Mouse (Mus musculus): ENCODE data around the gene 1700013H16Rik. TPM values are rescaled to one million over a fixed set of nuclear protein-coding genes. Genes with fewer than 3 reads are reported as not detected.
"Not testable (repeated sequence)": the region's sequence is repeated elsewhere in the genome, so short reads cannot be mapped to it uniquely, and the experiment has no call there.

The 1700013H16Rik gene
- not detected in 2 replicates for polyA plus RNA-seq (2012; rRNA removed)

GRCm38 (mm10) chrX:53757736-53758135, at the start of gene 1700013H16Rik:
1700013H16Rik (minus strand) TSS chrX:53757831.
- no peaks in the 10 kb centered on the region for H3K4me1 ChIP-seq (ENCODE audit: control insufficient read depth, insufficient read depth, insufficient read length)
- no peaks in the 10 kb centered on the region for H3K36me3 ChIP-seq (ENCODE audit: control insufficient read depth, insufficient read depth, low read length)
- no peak within 1 kb of the TSS for H3K27ac ChIP-seq (ENCODE audit: insufficient read depth, low read length)
- DNase-seq (ENCODE audit: low read depth in 1 of 2, low spot score in 2 of 2) = no peak
- H3K4me3 ChIP-seq (ENCODE audit: extremely low read depth, insufficient read depth, insufficient read length) = no peak within 1 kb of the TSS
- no peaks in the 10 kb centered on the region for H3K27me3 ChIP-seq (ENCODE audit: control insufficient read depth, insufficient read depth, low read length)
- WGBS = 90% methylated on average over 16 of the region's 16 CpGs
- no peak for TF ChIP-seq POLR2A (IDR thresholded peaks at IDR 0.05; ENCODE audit: low read depth, low read length)
- no peak for TF ChIP-seq CTCF (IDR thresholded peaks at IDR 0.05; ENCODE audit: extremely low read depth, insufficient read depth, insufficient read length, insufficient replicate concordance)

- no peak for DNase-seq (ENCODE audit: low read depth in 1 of 2, low spot score in 2 of 2)
- H3K4me3 ChIP-seq (ENCODE audit: extremely low read depth, insufficient read depth, insufficient read length) = no peak overlapping the region
- no peaks in the 10 kb centered on the region for H3K4me1 ChIP-seq (ENCODE audit: control insufficient read depth, insufficient read depth, insufficient read length)
- no peaks in the 10 kb centered on the region for H3K36me3 ChIP-seq (ENCODE audit: control insufficient read depth, insufficient read depth, low read length)
- H3K27ac ChIP-seq (ENCODE audit: insufficient read depth, low read length) = no peak overlapping the region
- WGBS = 52% methylated on average over 3 of the region's 3 CpGs
- H3K27me3 ChIP-seq (ENCODE audit: control insufficient read depth, insufficient read depth, low read length) = no peaks in the 10 kb centered on the region
- TF ChIP-seq POLR2A (IDR thresholded peaks at IDR 0.05; ENCODE audit: low read depth, low read length) (no peak), CTCF (IDR thresholded peaks at IDR 0.05; ENCODE audit: extremely low read depth, insufficient read depth, insufficient read length, insufficient replicate concordance) (no peak)
Measured at GRCm38 (mm10) chrX:53799074-53799473, 41.4 kb upstream of the 1700013H16Rik start.

DNA sequence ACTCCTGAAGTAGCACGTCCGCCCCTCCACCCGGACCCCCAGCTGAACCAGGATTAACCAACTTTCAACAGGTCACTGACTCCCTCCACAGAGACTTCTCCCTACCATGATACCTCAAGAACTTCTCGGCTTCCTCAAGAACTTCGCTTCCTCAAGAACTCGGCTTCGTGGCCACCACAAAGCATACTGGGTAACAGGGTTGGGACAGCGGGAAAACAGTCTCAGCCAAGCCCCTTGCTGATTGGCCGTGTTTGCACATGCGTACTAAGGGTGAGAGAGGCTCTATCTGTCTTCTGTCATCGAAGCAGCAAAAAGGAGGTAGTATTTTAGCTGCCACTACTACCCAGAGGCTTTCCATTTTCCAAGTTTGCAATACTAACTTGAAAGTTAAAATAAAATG, 39.9 kb upstream of the 1700013H16Rik start, which contains the start of gene Xlr:
Gene Xlr (minus strand): TSS at position 188 of the 400 bp plus-strand sequence.
- H3K36me3 ChIP-seq (ENCODE audit: control insufficient read depth, insufficient read depth, low read length); H3K27ac ChIP-seq (ENCODE audit: insufficient read depth, low read length); DNase-seq (ENCODE audit: low read depth in 1 of 2, low spot score in 2 of 2); H3K4me3 ChIP-seq (ENCODE audit: extremely low read depth, insufficient read depth, insufficient read length); H3K4me1 ChIP-seq (ENCODE audit: control insufficient read depth, insufficient read depth, insufficient read length); H3K27me3 ChIP-seq (ENCODE audit: control insufficient read depth, insufficient read depth, low read length): not testable (repeated sequence)
- 82% methylated on average over 11 of the region's 11 CpGs for WGBS

GRCm38 (mm10) chrX:53776276-53776675, 18.6 kb upstream of the 1700013H16Rik start, which contains the start of gene Zfp36l3:
Zfp36l3 (minus strand) TSS chrX:53776394.
- 90% methylated on average over 12 of the region's 12 CpGs for WGBS
- H3K27me3 ChIP-seq (ENCODE audit: control insufficient read depth, insufficient read depth, low read length) = no peaks in the 10 kb centered on the region
- no peak for DNase-seq (ENCODE audit: low read depth in 1 of 2, low spot score in 2 of 2)
- H3K27ac ChIP-seq (ENCODE audit: insufficient read depth, low read length) = no peak within 1 kb of the TSS
- no peak for TF ChIP-seq POLR2A (IDR thresholded peaks at IDR 0.05; ENCODE audit: low read depth, low read length)
- no peak within 1 kb of the TSS for H3K4me3 ChIP-seq (ENCODE audit: extremely low read depth, insufficient read depth, insufficient read length)
- no peaks in the 10 kb centered on the region for H3K4me1 ChIP-seq (ENCODE audit: control insufficient read depth, insufficient read depth, insufficient read length)
- no peaks in the 10 kb centered on the region for H3K36me3 ChIP-seq (ENCODE audit: control insufficient read depth, insufficient read depth, low read length)

- TF ChIP-seq CTCF (IDR thresholded peaks at IDR 0.05; ENCODE audit: extremely low read depth, insufficient read depth, insufficient read length, insufficient replicate concordance) = no peak
- TF ChIP-seq POLR2A (IDR thresholded peaks at IDR 0.05; ENCODE audit: low read depth, low read length) = no peak
- no peak overlapping the region for H3K4me3 ChIP-seq (ENCODE audit: extremely low read depth, insufficient read depth, insufficient read length)
- H3K36me3 ChIP-seq (ENCODE audit: control insufficient read depth, insufficient read depth, low read length) = no peaks in the 10 kb centered on the region
- no peak for DNase-seq (ENCODE audit: low read depth in 1 of 2, low spot score in 2 of 2)
- no peaks in the 10 kb centered on the region for H3K4me1 ChIP-seq (ENCODE audit: control insufficient read depth, insufficient read depth, insufficient read length)
- no peak overlapping the region for H3K27ac ChIP-seq (ENCODE audit: insufficient read depth, low read length)
- H3K27me3 ChIP-seq (ENCODE audit: control insufficient read depth, insufficient read depth, low read length) = no peaks in the 10 kb centered on the region
- WGBS = 80% methylated on average over 1 of the region's 1 CpGs
Measured at GRCm38 (mm10) chrX:53752851-53753250, 4.8 kb downstream of the 1700013H16Rik start.

DNA sequence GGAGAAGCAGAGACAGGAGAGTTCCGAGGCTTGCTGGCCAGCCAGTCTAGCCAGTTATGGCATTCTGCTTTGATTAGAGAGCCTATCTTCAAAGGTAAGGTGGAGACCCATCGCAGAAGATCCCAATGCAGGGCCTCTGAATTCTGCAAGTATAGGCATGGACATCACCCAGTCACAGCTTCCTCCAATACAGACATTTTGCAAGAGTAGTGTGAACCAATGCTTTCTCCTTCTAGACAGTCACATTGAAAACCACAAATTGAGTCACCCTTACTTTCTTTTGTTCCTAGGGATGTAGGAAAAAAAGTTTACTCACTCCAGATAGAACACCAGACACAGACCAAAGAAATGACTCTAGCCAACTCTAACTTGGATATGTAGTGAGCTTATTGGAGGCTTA, 28.7 kb downstream of the 1700013H16Rik start:
- DNase-seq (ENCODE audit: low read depth in 1 of 2, low spot score in 2 of 2) = no peak
- WGBS = 77% methylated on average over 2 of the region's 2 CpGs
- Histone ChIP-seq H3K27ac (ENCODE audit: insufficient read depth, low read length) (no peak overlapping the region), H3K36me3 (ENCODE audit: control insufficient read depth, insufficient read depth, low read length) (no peaks in the 10 kb centered on the region), H3K4me1 (ENCODE audit: control insufficient read depth, insufficient read depth, insufficient read length) (no peaks in the 10 kb centered on the region), H3K27me3 (ENCODE audit: control insufficient read depth, insufficient read depth, low read length) (no peaks in the 10 kb centered on the region), H3K4me3 (ENCODE audit: extremely low read depth, insufficient read depth, insufficient read length) (no peak overlapping the region)
- TF ChIP-seq POLR2A (IDR thresholded peaks at IDR 0.05; ENCODE audit: low read depth, low read length) (no peak), CTCF (IDR thresholded peaks at IDR 0.05; ENCODE audit: extremely low read depth, insufficient read depth, insufficient read length, insufficient replicate concordance) (no peak)

GRCm38 (mm10) chrX:53724596-53724995, 33.0 kb downstream of the 1700013H16Rik start, which contains the start of gene 4930502E18Rik:
4930502E18Rik (plus strand) TSS chrX:53724826.
- no peak for DNase-seq (ENCODE audit: low read depth in 1 of 2, low spot score in 2 of 2)
- Histone ChIP-seq H3K27me3 (ENCODE audit: control insufficient read depth, insufficient read depth, low read length) (no peaks in the 10 kb centered on the region), H3K4me1 (ENCODE audit: control insufficient read depth, insufficient read depth, insufficient read length) (no peaks in the 10 kb centered on the region), H3K36me3 (ENCODE audit: control insufficient read depth, insufficient read depth, low read length) (no peaks in the 10 kb centered on the region), H3K4me3 (ENCODE audit: extremely low read depth, insufficient read depth, insufficient read length) (no peak within 1 kb of the TSS), H3K27ac (ENCODE audit: insufficient read depth, low read length) (no peak within 1 kb of the TSS)
- 83% methylated on average over 11 of the region's 11 CpGs for WGBS
- TF ChIP-seq POLR2A (IDR thresholded peaks at IDR 0.05; ENCODE audit: low read depth, low read length) (no peak), CTCF (IDR thresholded peaks at IDR 0.05; ENCODE audit: extremely low read depth, insufficient read depth, insufficient read length, insufficient replicate concordance) (no peak)
